Mouse (Mus musculus) thymus, postnatal 10 days (tissue): ENCODE data around the gene Pgpep1l.

Source experiments
- DNase-seq, 2 experiments: peaks; one replicate each; pipeline ENCODE4 v3.0.0; 2021; ENCODE audit warnings: low spot score in 2 of 2

The Pgpep1l gene

GRCm38 (mm10) chr7:68262612-68263200 is 1.3 kb downstream of the Pgpep1l start:
- no peak for DNase-seq

GRCm38 (mm10) chr7:68259523-68260081 is 4.4 kb downstream of the Pgpep1l start:
- DNase-seq: no peak

- DNase-seq: no peak
These were observed 5.5 kb downstream of the Pgpep1l start for GRCm38 (mm10) chr7:68258326-68259150.

GRCm38 (mm10) chr7:68257767-68258166 is 6.3 kb downstream of the Pgpep1l start:
- no peak for DNase-seq

- no peak for DNase-seq
These were observed 13.1 kb downstream of the Pgpep1l start for GRCm38 (mm10) chr7:68250902-68251301.

- DNase-seq: no peak
These were observed 13.6 kb downstream of the Pgpep1l start for GRCm38 (mm10) chr7:68250411-68250810.

GRCm38 (mm10) chr7:68246249-68246648 is 17.8 kb downstream of the Pgpep1l start:
- DNase-seq: no peak

- DNase-seq: no peak
These were observed 18.4 kb downstream of the Pgpep1l start for GRCm38 (mm10) chr7:68245681-68246080.

GRCm38 (mm10) chr7:68241205-68241604 is 22.8 kb downstream of the Pgpep1l start:
- DNase-seq: no peak

- no peak for DNase-seq
These were observed 24.7 kb downstream of the Pgpep1l start for GRCm38 (mm10) chr7:68239220-68239827.

- DNase-seq: no peak
These were observed 27.2 kb downstream of the Pgpep1l start for GRCm38 (mm10) chr7:68236817-68237216.

GRCm38 (mm10) chr7:68233619-68234223 is 30.3 kb downstream of the Pgpep1l start:
- DNase-seq: no peak

GRCm38 (mm10) chr7:68232521-68232920 is 31.5 kb downstream of the Pgpep1l start:
- DNase-seq: no peak

GRCm38 (mm10) chr7:68230831-68231230 is 33.2 kb downstream of the Pgpep1l start:
- DNase-seq: no peak

GRCm38 (mm10) chr7:68228491-68228890 is 35.5 kb downstream of the Pgpep1l start:
- no peak for DNase-seq

GRCm38 (mm10) chr7:68227621-68228020 is 36.4 kb downstream of the Pgpep1l start:
- DNase-seq: no peak

- DNase-seq: no peak
These were observed 37.0 kb downstream of the Pgpep1l start for GRCm38 (mm10) chr7:68227021-68227420.

- no peak for DNase-seq
These were observed 38.5 kb downstream of the Pgpep1l start for GRCm38 (mm10) chr7:68225427-68226054.

GRCm38 (mm10) chr7:68224006-68224405 is 40.0 kb downstream of the Pgpep1l start:
- peak; percentile 62 for DNase-seq

GRCm38 (mm10) chr7:68223356-68223808 is 40.7 kb downstream of the Pgpep1l start:
- no peak for DNase-seq

GRCm38 (mm10) chr7:68221677-68222230 is 42.3 kb downstream of the Pgpep1l start:
- no peak for DNase-seq
